Mouse (Mus musculus) heart, embryonic 13.5 days (tissue): ENCODE measurements around the gene Olfr107. TPM values are rescaled to one million over a fixed set of nuclear protein-coding genes. Genes with fewer than 3 reads are reported as not detected.

ENCODE experiments used
- ATAC-seq: fragments of 200-750 bp; cut with Nextera tagmentation; 2 replicates; pipeline ENCODE4 v1.8.0; 2017; ENCODE audit warnings: moderate TSS enrichment; ENCODE audit not compliant: insufficient number of reproducible peaks, low FRiP score, low TSS enrichment; ENCODE audit errors: extremely low read depth
- H3K27ac ChIP-seq: fragments of 300-500 bp; sonication (generic); replicated peaks from 2 replicates; pipeline ENCODE4 v1.5.1; 2015; ENCODE audit warnings: moderate library complexity, mild to moderate bottlenecking, inconsistent platforms
- H3K27me3 ChIP-seq: fragments of 300-500 bp; sonication (generic); replicated peaks from 2 replicates; pipeline ENCODE4 v1.6.1; 2015; ENCODE audit warnings: mild to moderate bottlenecking, inconsistent platforms
- H3K36me3 ChIP-seq: fragments of 300-500 bp; sonication (generic); 2 replicates; pipeline ENCODE4 v1.6.1; 2015; ENCODE audit warnings: mild to moderate bottlenecking, inconsistent platforms
- H3K4me1 ChIP-seq: fragments of 300-500 bp; sonication (generic); 2 replicates; pipeline ENCODE4 v1.6.1; 2015; ENCODE audit warnings: inconsistent platforms
- H3K4me2 ChIP-seq: fragments of 300-500 bp; sonication (generic); 2 replicates; pipeline ENCODE4 v1.6.1; 2015; ENCODE audit warnings: inconsistent platforms, mild to moderate bottlenecking, moderate library complexity
- H3K4me3 ChIP-seq: fragments of 300-500 bp; sonication (generic); 2 replicates; pipeline ENCODE4 v1.5.1; 2015; ENCODE audit warnings: moderate library complexity, mild to moderate bottlenecking, inconsistent platforms
- H3K9ac ChIP-seq: fragments of 300-500 bp; sonication (generic); 2 replicates; pipeline ENCODE4 v1.6.1; 2015; ENCODE audit warnings: inconsistent platforms, mild to moderate bottlenecking, moderate library complexity
- H3K9me3 ChIP-seq: fragments of 300-500 bp; sonication (generic); 2 replicates; pipeline ENCODE4 v1.6.1; 2016; ENCODE audit warnings: inconsistent platforms
- WGBS: fragments of 180-500 bp; shearing (Covaris S2); methylation state at CpG from one replicate; pipeline ENCODE4 v1.1.7; 2015; ENCODE audit warnings: mixed read lengths; 5-methylcytosine and 5-hydroxymethylcytosine counted together
- polyA plus RNA-seq: library from polyadenylated mRNA; unstranded; fragments of >200 nt; fragmentation: Nextera tagmentation; extraction: Ambion mirVana; gene quantifications from 2 replicates; pipeline ENCODE4 v1.2.1, GENCODE M21; 2015

Gene Olfr107
- not detected in 2 replicates for polyA plus RNA-seq

- Histone ChIP-seq H3K4me3 (no peak within 1 kb of the TSS), H3K4me1 (no peaks in the 10 kb centered on the region), H3K27ac (no peak within 1 kb of the TSS), H3K27me3 (no peaks in the 10 kb centered on the region), H3K36me3 (no peaks in the 10 kb centered on the region), H3K4me2 (no peak within 1 kb of the TSS), H3K9ac (no peak within 1 kb of the TSS), H3K9me3 (no peaks in the 10 kb centered on the region)
- no peak for ATAC-seq
- WGBS = 59% methylated on average over 3 of the region's 3 CpGs
Observed at GRCm38 (mm10) chr17:37398926-37399325, at the start of gene Olfr107. Gene Olfr107, plus strand, starts transcription at chr17:37399226.

GRCm38 (mm10) chr17:37359282-37359681, 39.7 kb upstream of the Olfr107 start, which contains the start of gene Olfr104-ps:
Gene Olfr104-ps, plus strand, starts transcription at chr17:37359582.
- no peak within 1 kb of the TSS for H3K9ac ChIP-seq
- no peaks in the 10 kb centered on the region for H3K4me1 ChIP-seq
- peaks cover 6% of the 10 kb centered on the region; the same call in 1 of the 2 replicates for H3K9me3 ChIP-seq
- no peak within 1 kb of the TSS for H3K27ac ChIP-seq
- no peaks in the 10 kb centered on the region for H3K27me3 ChIP-seq
- no peak within 1 kb of the TSS for H3K4me3 ChIP-seq
- ATAC-seq = no peak
- H3K36me3 ChIP-seq = no peaks in the 10 kb centered on the region
- H3K4me2 ChIP-seq = no peak within 1 kb of the TSS

GRCm38 (mm10) chr17:37378733-37379132, 20.3 kb upstream of the Olfr107 start, which contains the start of gene Olfr105-ps:
Gene Olfr105-ps, plus strand, starts transcription at chr17:37379033.
- H3K4me2 ChIP-seq = no peak within 1 kb of the TSS
- H3K9ac ChIP-seq = no peak within 1 kb of the TSS
- H3K4me1 ChIP-seq = no peaks in the 10 kb centered on the region
- no peaks in the 10 kb centered on the region for H3K27me3 ChIP-seq
- ATAC-seq = no peak
- H3K27ac ChIP-seq = no peak within 1 kb of the TSS
- no peaks in the 10 kb centered on the region for H3K36me3 ChIP-seq
- H3K9me3 ChIP-seq = no peaks in the 10 kb centered on the region
- H3K4me3 ChIP-seq = no peak within 1 kb of the TSS

GRCm38 (mm10) chr17:37390093-37390492, 8.9 kb upstream of the Olfr107 start, which contains the start of gene Olfr106-ps:
Gene Olfr106-ps, plus strand, starts transcription at chr17:37390393.
- Histone ChIP-seq H3K27me3 (no peaks in the 10 kb centered on the region), H3K36me3 (no peaks in the 10 kb centered on the region), H3K4me3 (no peak within 1 kb of the TSS), H3K4me1 (no peaks in the 10 kb centered on the region), H3K9me3 (no peaks in the 10 kb centered on the region), H3K4me2 (no peak within 1 kb of the TSS), H3K27ac (no peak within 1 kb of the TSS), H3K9ac (no peak within 1 kb of the TSS)
- ATAC-seq = no peak
- 65% methylated on average over 1 of the region's 1 CpGs for WGBS

DNA sequence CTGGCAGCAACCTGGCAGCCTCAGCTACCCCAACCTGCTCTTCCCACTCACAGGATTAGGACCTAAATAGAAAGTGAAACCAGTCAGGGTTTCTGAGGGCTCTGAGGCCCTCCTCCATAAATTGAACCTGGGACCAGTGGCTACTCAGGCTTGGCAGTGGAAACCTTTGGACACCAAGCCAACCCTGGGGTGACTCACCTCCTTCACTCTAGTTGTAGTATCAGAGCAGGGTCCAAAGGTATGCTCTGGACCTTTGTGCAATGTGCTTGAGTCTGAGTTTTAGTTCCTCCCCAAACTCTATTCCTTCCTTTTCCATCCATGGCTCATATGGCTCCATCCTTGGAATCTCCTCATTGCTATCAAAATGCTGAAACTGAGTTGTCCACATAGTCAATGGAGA, 14.4 kb downstream of the Olfr107 start:
- H3K9ac ChIP-seq = no peak overlapping the region
- ATAC-seq = no peak
- no peaks in the 10 kb centered on the region for H3K27me3 ChIP-seq
- no peak overlapping the region for H3K4me3 ChIP-seq
- peaks cover 10% of the 10 kb centered on the region; the same call in 1 of the 2 replicates for H3K9me3 ChIP-seq
- H3K36me3 ChIP-seq = no peaks in the 10 kb centered on the region
- no peak overlapping the region for H3K27ac ChIP-seq
- H3K4me1 ChIP-seq = no peaks in the 10 kb centered on the region
- H3K4me2 ChIP-seq = no peak overlapping the region

DNA sequence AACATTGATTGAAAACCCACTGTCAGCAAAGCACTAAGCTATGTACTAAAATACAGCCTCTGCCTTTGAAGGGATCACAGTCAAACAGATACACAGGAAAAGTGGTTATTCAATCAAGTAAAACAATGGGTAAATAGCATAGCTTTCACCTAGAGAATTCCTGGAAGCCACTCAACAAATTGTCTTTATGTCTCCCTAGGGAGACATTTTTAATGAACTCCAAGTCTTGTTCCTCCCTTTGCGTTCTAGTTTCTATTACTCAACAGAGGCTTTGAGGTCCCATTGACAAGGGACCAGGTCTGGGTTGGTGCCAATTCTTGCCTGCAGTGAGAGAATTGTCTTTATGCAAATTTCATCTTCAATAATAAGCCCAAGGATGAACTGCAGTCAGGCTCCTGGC, 46.2 kb downstream of the Olfr107 start, which contains the start of gene Olfr108:
Gene Olfr108, plus strand, starts transcription at position 301 of the 400 bp plus-strand sequence.
- H3K4me3 ChIP-seq = no peak within 1 kb of the TSS
- H3K27ac ChIP-seq = no peak within 1 kb of the TSS
- H3K4me2 ChIP-seq = no peak within 1 kb of the TSS
- H3K9ac ChIP-seq = no peak within 1 kb of the TSS
- no peak for ATAC-seq
- no peaks in the 10 kb centered on the region for H3K4me1 ChIP-seq
- H3K9me3 ChIP-seq = peaks cover 6% of the 10 kb centered on the region; the same call in 1 of the 2 replicates
- H3K36me3 ChIP-seq = no peaks in the 10 kb centered on the region
- 72% methylated on average over 1 of the region's 1 CpGs for WGBS
- H3K27me3 ChIP-seq = no peaks in the 10 kb centered on the region

Other genes with a start within 250 kb of the Olfr107 start
- not detected in 2 replicates for gene Olfr93, start 237.7 kb upstream of the Olfr107 start, polyA plus RNA-seq
- gene Ubd, start 205.3 kb upstream of the Olfr107 start, polyA plus RNA-seq = not detected in 2 replicates
- not detected in 2 replicates for gene Olfr94, start 198.2 kb upstream of the Olfr107 start, polyA plus RNA-seq
- not detected in 2 replicates for gene Olfr95, start 186.1 kb upstream of the Olfr107 start, polyA plus RNA-seq
- gene Olfr96, start 179.1 kb upstream of the Olfr107 start, polyA plus RNA-seq = not detected in 2 replicates
- gene Olfr97, start 161.9 kb upstream of the Olfr107 start, polyA plus RNA-seq = not detected in 2 replicates
- not detected in 2 replicates for gene Olfr98, start 135.5 kb upstream of the Olfr107 start, polyA plus RNA-seq
- 0.80 and 1.0 TPM in 2 replicates for gene H2-M3, start 129.0 kb upstream of the Olfr107 start, polyA plus RNA-seq
- gene Olfr99, start 115.8 kb upstream of the Olfr107 start, polyA plus RNA-seq = not detected in 2 replicates
- not detected in 2 replicates for gene Olfr101, start 94.9 kb upstream of the Olfr107 start, polyA plus RNA-seq
- not detected in 2 replicates for gene Olfr102, start 82.2 kb upstream of the Olfr107 start, polyA plus RNA-seq
- not detected in 2 replicates for gene Olfr103, start 59.5 kb upstream of the Olfr107 start, polyA plus RNA-seq
- not detected in 2 replicates for gene Olfr104-ps, start 39.6 kb upstream of the Olfr107 start, polyA plus RNA-seq
- not detected in 2 replicates for gene Olfr105-ps, start 20.2 kb upstream of the Olfr107 start, polyA plus RNA-seq
- gene Olfr106-ps, start 8.8 kb upstream of the Olfr107 start, polyA plus RNA-seq = not detected in 2 replicates
- not detected in 2 replicates for gene Olfr108, start 46.3 kb downstream of the Olfr107 start, polyA plus RNA-seq
- gene Olfr109, start 59.7 kb downstream of the Olfr107 start, polyA plus RNA-seq = not detected in 2 replicates
- not detected in 2 replicates for gene H2-M2, start 84.3 kb downstream of the Olfr107 start, polyA plus RNA-seq
- gene Olfr110, start 93.2 kb downstream of the Olfr107 start, polyA plus RNA-seq = not detected in 2 replicates
- not detected in 2 replicates for gene Olfr111, start 108.8 kb downstream of the Olfr107 start, polyA plus RNA-seq
- not detected in 2 replicates for gene Olfr112, start 170.2 kb downstream of the Olfr107 start, polyA plus RNA-seq
- not detected in 2 replicates for gene Olfr113, start 178.4 kb downstream of the Olfr107 start, polyA plus RNA-seq
- not detected in 2 replicates for gene Olfr114, start 193.5 kb downstream of the Olfr107 start, polyA plus RNA-seq
- not detected in 2 replicates for gene Olfr115, start 227.9 kb downstream of the Olfr107 start, polyA plus RNA-seq
- gene Olfr116, start 228.0 kb downstream of the Olfr107 start, polyA plus RNA-seq = not detected in 2 replicates